24 mouse cellular contexts compared by ENCODE assay signal in genomic region chr12:40152353-40153069, GRCm38 (mm10). TPM values are rescaled to one million over a fixed set of nuclear protein-coding genes. Genes with fewer than 3 reads are reported as not detected.
DNase-seq lines count a peak whose midpoint lies in the region; ATAC-seq and TF ChIP-seq lines count a peak whose summit lies in the region.
"Had no signal": no experiment of that assay in that cellular context is flagged by ENCODE, and none has a peak within 500 bp of the region (broad histone marks: within the 10 kb centered on the region; RNA-seq: fewer than 3 reads in every experiment).

No protein-coding gene starts in this region.

- no peaks in the 10 kb centered on the region for H3K36me3 ChIP-seq in heart, adult 2 months (ENCODE audit: control insufficient read depth, insufficient read depth, low read length)
- H3K36me3 ChIP-seq in embryonic facial prominence, embryonic 15.5 days = no peaks in the 10 kb centered on the region
- H3K36me3 ChIP-seq: forebrain, embryonic 10.5 days; limb, embryonic 15.5 days; liver, embryonic 15.5 days; midbrain, embryonic 15.5 days had no signal

- peak; percentile 47; the same call in 1 of the 2 replicates for ATAC-seq in embryonic facial prominence, embryonic 15.5 days (ENCODE audit: insufficient number of reproducible peaks, low FRiP score, low TSS enrichment, low read depth)
- no peak for ATAC-seq in cerebellum, adult (ENCODE audit: insufficient number of reproducible peaks, low FRiP score, low TSS enrichment)
- ATAC-seq: forebrain, postnatal 0 days; midbrain, embryonic 15.5 days had no signal

- H3K27ac ChIP-seq in heart, adult 2 months = no peak overlapping the region
- no peak overlapping the region for H3K27ac ChIP-seq in embryonic facial prominence, embryonic 15.5 days (replicated peaks)
- H3K27ac ChIP-seq: forebrain, embryonic 10.5 days; kidney, postnatal 0 days; limb, embryonic 15.5 days; liver, embryonic 15.5 days; midbrain, embryonic 15.5 days had no signal

- peak; percentile 84 for DNase-seq in heart, adult 11 months
- DNase-seq in heart, adult 2 months = no peak
- peak; percentile 66 for DNase-seq in NIH3T3 (ENCODE audit: low read depth)
- DNase-seq in skeletal muscle tissue, adult 2 months (ENCODE audit: low read depth, low spot score) = peak; percentile 31
- DNase-seq in adrenal gland, adult 2 months = no peak
- DNase-seq in embryo, embryonic 10 days (ENCODE audit: low spot score) = no peak
- DNase-seq: cerebellum, postnatal 14 days; forebrain, postnatal 0 days; gastrocnemius, postnatal 14 days; heart, postnatal 10 days; kidney, adult 18-20 months; lung, postnatal 10 days; right cerebral cortex, postnatal 25 days; thymus, postnatal 14 days had no signal

- intact Hi-C loops in heart, adult 2 months (cut with DNase I) = no loop called here

- no peak overlapping the region for H3K4me3 ChIP-seq in heart, adult 2 months
- H3K4me3 ChIP-seq in embryonic facial prominence, embryonic 15.5 days (replicated peaks) = no peak overlapping the region
- H3K4me3 ChIP-seq: forebrain, embryonic 10.5 days; limb, embryonic 15.5 days; liver, embryonic 15.5 days; megakaryocyte, embryonic 14.5 days; midbrain, embryonic 15.5 days had no signal

- no peak for TF ChIP-seq POLR2A in heart, adult 2 months (IDR thresholded peaks at IDR 0.05; ENCODE audit: insufficient read depth, low read depth, low read length)

- H3K4me2 ChIP-seq in embryonic facial prominence, embryonic 15.5 days (replicated peaks) = no peak overlapping the region
- H3K4me2 ChIP-seq: heart, embryonic 11.5 days; limb, embryonic 15.5 days; liver, embryonic 15.5 days; midbrain, embryonic 15.5 days had no signal

- WGBS in heart, adult 2 months = 49% methylated on average over 8 of the region's 8 CpGs
- WGBS in embryonic facial prominence, embryonic 15.5 days = 37% methylated on average over 8 of the region's 8 CpGs

- no peak for TF ChIP-seq EP300 in heart, adult 2 months (IDR thresholded peaks at IDR 0.05; ENCODE audit: insufficient read depth, low read depth, low read length)

- H3K79me2 ChIP-seq in heart, adult 2 months (replicated peaks; ENCODE audit: control insufficient read depth, insufficient read depth, low read length) = no peaks in the 10 kb centered on the region

- no peak overlapping the region for H3K9ac ChIP-seq in heart, adult 2 months (ENCODE audit: low read depth, low read length)
- no peak overlapping the region for H3K9ac ChIP-seq in embryonic facial prominence, embryonic 15.5 days
- H3K9ac ChIP-seq: forebrain, postnatal 0 days; limb, embryonic 15.5 days; liver, embryonic 15.5 days; midbrain, embryonic 15.5 days had no signal

- H3K4me1 ChIP-seq in heart, adult 2 months (ENCODE audit: control insufficient read depth, insufficient read depth, low read length) = peaks cover 1% of the 10 kb centered on the region; the same call in 1 of the 2 replicates
- H3K4me1 ChIP-seq in embryonic facial prominence, embryonic 15.5 days = 0 out of 2 replicates have a peak, but pooled peaks cover 6% of the 10 kb centered on the region
- H3K4me1 ChIP-seq: forebrain, embryonic 10.5 days; limb, embryonic 15.5 days; liver, embryonic 15.5 days; midbrain, embryonic 15.5 days had no signal

- no peaks in the 10 kb centered on the region for H3K27me3 ChIP-seq in heart, adult 2 months (ENCODE audit: control insufficient read depth, insufficient read depth, low read length)
- no peaks in the 10 kb centered on the region for H3K27me3 ChIP-seq in embryonic facial prominence, embryonic 15.5 days
- H3K27me3 ChIP-seq: limb, embryonic 15.5 days; liver, embryonic 15.5 days; megakaryocyte, embryonic 14.5 days; midbrain, embryonic 15.5 days had no signal

- H3K9me3 ChIP-seq in embryonic facial prominence, embryonic 15.5 days (replicated peaks) = no peaks in the 10 kb centered on the region
- H3K9me3 ChIP-seq: forebrain, embryonic 10.5 days; limb, embryonic 15.5 days; liver, embryonic 15.5 days; megakaryocyte, embryonic 14.5 days; midbrain, embryonic 15.5 days had no signal

- TF ChIP-seq CTCF in heart, adult 2 months (IDR thresholded peaks at IDR 0.05) = no peak

RNA-seq across cellular contexts. Expression of gene Scin, which starts 18.5 kb away (rescaled TPM):
- 1 to 10 TPM in 1 of 2 experiments, under 1 TPM in 1; 0.84 to 1.1 TPM for total RNA-seq in heart, adult 2 months (2021)
- polyA plus RNA-seq in heart, adult 2 months (2012; rRNA removed) = 2.0 and 2.1 TPM in 2 replicates
- polyA plus RNA-seq in embryonic facial prominence, embryonic 15.5 days (2015; fragmentation: Nextera tagmentation; extraction: Ambion mirVana) = 4.8 and 5.7 TPM in 2 replicates
- 1 to 10 TPM; 1.0 to 1.6 TPM for total RNA-seq in adrenal gland, adult 2 months (2021)
- 0.49 and 0.59 TPM in 2 replicates for polyA plus RNA-seq in adrenal gland, adult 2 months (2012; rRNA removed)
- total RNA-seq: neutrophil, adult 5-6 weeks had no signal
- polyA plus RNA-seq: forebrain, embryonic 10.5 days had no signal

RNA-seq across cellular contexts. Expression of gene Lsmem1, which starts 46.8 kb away (rescaled TPM):
- 10 to 100 TPM; 43.2 to 45.4 TPM for total RNA-seq in heart, adult 2 months (2021)
- 22.2 and 39.4 TPM in 2 replicates for polyA plus RNA-seq in heart, adult 2 months (2012; rRNA removed)
- 1.4 and 1.9 TPM in 2 replicates for polyA plus RNA-seq in embryonic facial prominence, embryonic 15.5 days (2015; fragmentation: Nextera tagmentation; extraction: Ambion mirVana)
- total RNA-seq in adrenal gland, adult 2 months (2021) = under 1 TPM in 1 of 2 experiments, not detected in 1; 0.12 TPM
- polyA plus RNA-seq in adrenal gland, adult 2 months (2012; rRNA removed) = not detected in 2 replicates
- polyA plus RNA-seq: forebrain, embryonic 10.5 days; midbrain, embryonic 15.5 days had no signal

Comparison
In these comparisons a context has a peak if more than half of its experiments do, and no peak if none do; other contexts are left out.
1. DNase-seq: peak in heart, adult 11 months (single experiment), NIH3T3 (single experiment) and skeletal muscle tissue, adult 2 months (single experiment); none in heart, adult 2 months (0 of 2), adrenal gland, adult 2 months (single experiment) and embryo, embryonic 10 days (single experiment).